Mouse (Mus musculus) left cerebral cortex, postnatal 4 days (tissue): ENCODE measurements around the gene Prss43. TPM values are rescaled to one million over a fixed set of nuclear protein-coding genes. Genes with fewer than 3 reads are reported as not detected.
"Not testable (repeated sequence)": the region's sequence is repeated elsewhere in the genome, so short reads cannot be mapped to it uniquely, and the experiment has no call there.

ENCODE experiments used
- DNase-seq: peaks from one replicate; pipeline ENCODE4 v3.0.0-alpha.2; 2022
- intact Hi-C: fragments of 180-260 bp; cut with DNase I; formaldehyde crosslinking; loops from one replicate; pipeline ENCODE4 v1.15.1; 2025
- total RNA-seq, 2 experiments: library from RNA; stranded (reverse); gene quantifications; 2 replicates each; pipeline ENCODE4 v1.2.3; 2021

Prss43 gene
- not detected for total RNA-seq

DNA sequence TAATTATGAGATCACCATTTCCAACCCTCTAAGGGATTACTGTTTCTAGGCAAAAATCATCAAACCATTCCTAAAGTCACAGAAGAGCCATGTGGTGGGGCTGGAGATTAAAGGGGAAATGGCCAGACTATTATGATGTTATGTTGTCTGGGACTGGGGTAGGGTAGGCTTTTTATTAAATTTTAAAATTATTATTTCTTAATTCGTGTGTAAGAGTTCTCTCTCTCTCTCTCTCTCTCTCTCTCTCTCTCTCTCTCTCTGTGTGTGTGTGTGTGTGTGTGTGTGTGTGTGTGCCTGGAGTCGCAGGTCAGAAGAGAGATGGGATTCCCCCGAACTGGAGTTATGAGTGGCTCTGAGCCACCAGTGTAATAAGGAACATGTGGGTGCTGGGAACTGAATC, at the start of gene Prss43:
TSS of gene Prss43 (plus strand) at position 301 of the 400 bp plus-strand sequence.
- intact Hi-C loops, result no loop called here

DNA sequence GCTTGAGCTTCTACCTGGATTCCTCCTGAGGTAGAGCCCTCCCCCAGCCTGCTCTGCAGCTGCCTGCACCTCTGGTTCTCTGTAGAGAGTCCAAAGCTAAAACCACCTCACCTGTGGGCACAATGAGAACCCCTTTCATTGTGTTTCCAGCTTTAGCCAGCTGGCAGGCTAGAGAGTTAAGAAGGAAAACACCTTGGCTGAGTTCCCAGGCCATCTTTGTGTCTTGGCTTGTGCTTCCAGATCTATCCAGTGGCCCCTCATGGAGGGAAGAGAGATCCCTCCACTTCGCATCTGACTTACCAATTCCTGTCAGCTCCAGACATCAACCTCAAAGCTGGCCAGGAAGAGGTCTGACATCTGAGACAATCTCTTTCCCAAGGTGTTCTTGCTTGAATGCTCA, 48.4 kb upstream of the Prss43 start:
- intact Hi-C loops, result no loop called here
- DNase-seq, result peak; percentile 35

More for the DNA sequence above, at the start of gene Prss43:
- no peak for DNase-seq

DNA sequence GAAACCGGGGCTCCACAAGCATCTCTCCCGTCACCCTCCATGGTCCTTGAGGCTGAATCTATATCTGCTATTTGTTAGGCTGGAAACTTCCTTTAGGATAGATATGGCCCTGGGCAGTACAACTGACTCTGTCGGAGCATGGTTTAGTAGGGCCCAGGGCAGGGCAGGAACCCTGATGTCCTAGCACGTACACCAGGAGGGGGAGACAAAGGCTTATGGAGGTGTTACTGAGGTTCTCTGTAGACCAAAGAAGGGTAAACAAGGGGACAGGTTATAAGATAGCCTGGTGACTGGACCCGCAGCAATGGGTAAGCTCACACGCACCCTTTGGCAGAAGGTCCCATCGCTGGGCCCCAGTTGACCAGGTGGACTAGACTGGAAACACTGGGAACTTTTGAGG, 47.9 kb upstream of the Prss43 start:
- intact Hi-C loops, result no loop called here

DNA sequence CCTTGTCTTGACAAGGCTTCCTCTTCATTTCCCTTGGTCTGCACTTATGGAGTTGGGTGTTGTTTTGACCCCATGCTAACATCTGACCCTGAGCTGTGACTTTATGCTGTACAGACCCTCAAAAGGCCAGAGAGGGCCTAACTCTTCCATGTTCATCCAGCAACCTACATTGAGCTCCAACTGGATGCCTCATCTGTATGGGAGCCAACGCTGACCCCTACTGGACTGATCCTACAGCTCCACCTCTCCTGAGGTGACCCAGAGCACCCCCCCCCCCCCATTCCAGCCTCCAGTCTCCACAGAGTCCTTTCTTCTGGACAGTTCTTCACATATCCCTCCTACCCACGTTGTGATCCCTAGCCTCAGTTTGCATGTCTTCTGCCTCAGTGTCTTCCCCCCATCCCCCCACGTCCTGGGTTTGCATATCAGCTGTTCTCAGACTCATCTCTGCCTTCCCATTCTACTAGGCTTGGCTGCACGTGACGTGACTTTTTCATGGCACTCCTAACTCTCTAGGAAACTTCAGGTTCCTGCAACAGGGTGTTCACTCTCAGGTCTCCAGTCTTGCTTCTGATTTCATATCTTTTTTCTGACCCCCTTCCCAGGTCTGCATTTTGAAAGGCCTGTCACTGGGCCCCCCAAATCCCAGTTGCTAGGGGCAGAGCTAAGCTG, 47.1 kb upstream of the Prss43 start:
- DNase-seq, result peak; percentile 44
- intact Hi-C loops, result no loop called here

More for the DNA sequence above, 47.9 kb upstream of the Prss43 start:
- DNase-seq, result no peak

DNA sequence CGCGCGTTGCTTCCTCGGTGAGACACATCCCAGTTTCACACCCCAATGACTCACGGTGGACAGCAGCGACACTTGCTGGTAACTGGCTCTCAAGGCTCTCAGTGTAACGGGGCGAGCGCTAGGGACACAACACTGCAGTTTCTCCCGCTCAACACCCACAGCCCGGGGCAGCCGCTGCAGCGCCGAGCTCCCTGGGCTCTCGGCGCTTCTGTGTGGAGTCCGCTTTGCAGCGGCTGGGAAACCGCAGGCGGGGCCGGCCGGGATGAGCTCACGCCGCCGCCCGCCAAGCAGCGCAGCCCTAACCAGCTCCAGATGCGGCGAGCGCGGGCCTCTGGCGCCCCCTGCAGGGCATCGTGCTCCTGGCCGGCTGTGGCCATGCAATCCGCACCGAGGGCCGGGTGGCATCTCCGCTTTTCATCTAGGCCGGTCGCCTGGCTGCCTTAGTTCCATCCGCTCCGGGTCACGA, 45.2 kb upstream of the Prss43 start:
- intact Hi-C loops, result loop anchor here (2.0 kb wide), 2 partner anchors 38 to 64 kb away; no protein-coding TSS in a partner anchor
- DNase-seq, result peak; percentile 96

DNA sequence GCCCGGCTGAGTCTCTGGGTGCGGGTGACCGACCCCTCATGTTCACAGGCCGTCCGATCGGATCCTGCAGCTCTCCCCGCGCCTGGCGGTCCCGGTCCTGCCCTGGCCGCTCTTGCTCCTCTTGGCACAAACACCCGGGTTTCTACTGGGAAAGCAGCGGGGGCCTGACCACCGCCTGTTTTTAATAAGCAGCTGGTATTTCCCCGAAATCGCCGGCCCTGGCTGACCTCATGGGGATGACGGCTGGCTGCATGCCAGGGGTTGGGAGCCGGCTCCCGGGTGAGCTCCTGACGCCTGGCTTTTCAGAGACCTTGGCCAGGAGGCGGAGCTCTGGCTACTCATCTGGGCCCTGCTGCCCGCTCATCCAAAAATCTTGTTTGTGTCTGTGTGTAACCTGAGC, 44.8 kb upstream of the Prss43 start:
- intact Hi-C loops, result loop anchor here (2.0 kb wide), 2 partner anchors 37 to 65 kb away; no protein-coding TSS in a partner anchor
- peak; percentile 97 for DNase-seq

DNA sequence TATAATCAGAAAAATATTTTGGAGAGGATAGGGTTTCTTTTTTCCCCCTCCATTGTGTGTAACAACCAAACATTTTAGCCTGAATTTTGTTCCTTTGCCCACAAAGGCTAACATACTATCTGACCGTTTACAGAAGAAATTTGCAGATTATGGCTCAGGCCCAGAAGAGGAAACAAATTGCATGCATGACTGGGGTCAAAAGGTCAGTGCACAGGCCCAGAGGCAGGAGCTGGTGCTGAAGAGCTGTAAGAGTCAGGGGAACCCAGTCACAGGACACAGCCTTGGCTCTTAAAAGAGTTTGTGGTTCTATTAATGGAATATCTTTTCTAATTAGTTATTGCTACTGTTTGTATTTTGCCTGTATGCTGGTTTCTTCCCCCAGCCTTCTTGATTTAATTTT, 42.9 kb upstream of the Prss43 start:
- no peak for DNase-seq
- intact Hi-C loops, result no loop called here

DNA sequence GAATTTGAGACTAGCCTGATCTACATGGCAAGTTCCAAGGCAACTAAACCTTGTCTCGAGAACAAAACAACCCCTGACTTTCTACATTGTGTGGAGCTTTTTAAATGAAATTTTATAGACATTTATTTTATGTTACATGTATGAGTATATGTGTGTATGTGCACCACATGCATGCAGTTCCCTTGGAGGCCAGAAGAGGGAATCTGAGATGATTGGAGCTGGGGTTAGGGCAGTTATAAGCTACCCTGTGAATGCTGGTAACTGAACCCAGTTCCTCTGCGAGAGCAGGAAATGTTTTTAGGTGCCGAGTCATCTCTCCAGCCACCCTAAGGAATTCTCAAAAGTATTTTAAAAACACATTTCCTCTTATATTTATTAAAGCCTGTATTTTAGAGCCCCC, 38.3 kb upstream of the Prss43 start:
- DNase-seq, result no peak
- intact Hi-C loops, result no loop called here

DNA sequence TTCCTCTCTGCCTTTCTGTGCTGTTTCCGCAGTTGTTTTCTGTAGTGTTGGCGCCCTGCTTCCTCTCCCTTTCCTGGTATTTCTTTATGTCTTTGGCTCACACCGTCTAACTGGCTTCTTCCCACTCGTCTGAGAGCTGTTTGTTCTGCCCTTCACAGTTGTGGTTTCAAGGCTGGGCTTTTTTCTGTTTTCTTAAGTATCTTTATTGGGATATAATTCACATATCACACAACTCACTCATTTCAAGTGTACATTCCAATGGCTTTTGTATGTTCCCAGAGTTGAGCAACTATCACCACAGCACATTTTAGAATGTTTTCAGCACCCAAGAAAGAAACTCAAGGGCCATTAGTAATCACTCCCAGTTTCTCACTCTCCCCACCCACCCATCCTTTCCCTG, 36.0 kb upstream of the Prss43 start:
- no peak for DNase-seq
- intact Hi-C loops, result no loop called here

DNA sequence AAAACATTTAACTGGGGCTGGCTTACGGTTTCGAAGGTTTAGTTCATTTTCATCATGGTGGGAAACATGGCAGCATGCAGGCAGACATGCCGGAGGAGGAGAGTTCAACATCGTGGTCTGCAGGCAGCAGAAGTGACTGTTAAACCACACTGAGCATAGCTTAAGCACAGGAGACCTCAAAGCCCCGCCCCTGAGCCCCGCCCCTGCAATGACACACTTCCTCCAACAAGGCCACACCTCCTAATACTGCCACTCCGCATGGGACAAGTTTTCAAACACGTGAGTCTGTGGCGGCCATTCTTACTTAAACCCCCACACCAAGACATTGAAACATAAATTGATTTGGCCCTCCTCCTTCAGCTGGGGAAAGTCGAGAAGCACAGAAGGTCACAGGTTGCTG, 29.5 kb upstream of the Prss43 start:
- DNase-seq, result no peak
- intact Hi-C loops, result no loop called here

DNA sequence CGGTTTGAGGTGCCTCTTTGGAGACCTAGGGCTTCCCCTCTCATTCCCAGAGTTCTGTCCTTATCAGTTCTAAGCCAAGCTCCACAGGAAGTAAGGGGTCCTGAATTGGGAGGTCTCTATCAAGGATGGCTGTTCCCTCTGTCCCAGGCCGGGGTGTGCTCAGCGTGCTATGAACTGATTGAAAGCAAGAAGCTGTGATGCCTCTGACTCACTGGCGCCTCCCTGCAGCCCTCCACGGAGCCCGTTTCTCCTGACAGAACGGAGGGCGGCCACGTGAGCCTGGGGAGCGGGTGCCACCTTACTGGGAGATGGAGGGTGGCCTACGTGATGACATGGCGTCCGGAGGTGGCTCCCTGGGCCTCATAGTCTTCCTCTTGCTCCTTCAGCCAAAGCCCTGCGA, 28.6 kb upstream of the Prss43 start, which contains the start of gene Prss42:
TSS of gene Prss42 (plus strand) at position 301 of the 400 bp plus-strand sequence.
- intact Hi-C loops, result no loop called here

DNA sequence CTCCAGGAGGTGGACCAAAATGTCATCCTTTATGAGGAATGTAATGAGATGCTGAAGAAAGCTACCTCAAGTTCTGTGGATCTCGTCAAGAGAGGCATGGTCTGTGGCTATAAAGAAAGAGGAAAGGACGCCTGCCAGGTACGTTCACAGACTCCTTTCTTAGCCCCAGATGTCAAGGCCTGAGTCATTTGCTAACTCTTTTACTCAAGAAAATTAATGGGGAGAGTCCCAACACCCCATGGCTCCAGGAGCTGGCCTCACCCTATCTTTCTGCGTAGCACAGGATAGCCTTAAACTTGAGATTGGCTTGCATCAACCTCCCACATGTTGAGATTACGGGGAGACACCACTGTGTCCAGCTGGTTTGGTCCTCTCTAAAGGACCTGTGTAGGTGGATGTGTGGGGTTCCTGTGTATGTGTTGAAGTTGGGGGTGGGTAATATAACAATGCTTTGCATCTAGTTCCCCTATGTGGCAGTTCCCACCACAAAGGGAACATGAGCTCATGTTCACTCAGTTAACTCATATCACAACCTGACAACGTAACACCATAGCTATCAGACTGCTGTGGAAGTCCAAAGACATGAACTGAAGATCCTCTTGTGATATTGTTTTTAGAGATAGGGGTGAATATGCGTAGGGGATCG, 25.5 kb upstream of the Prss43 start:
- no peak for DNase-seq
- intact Hi-C loops, result no loop called here

More for the DNA sequence above, 28.6 kb upstream of the Prss43 start, which contains the start of gene Prss42:
- no peak for DNase-seq

DNA sequence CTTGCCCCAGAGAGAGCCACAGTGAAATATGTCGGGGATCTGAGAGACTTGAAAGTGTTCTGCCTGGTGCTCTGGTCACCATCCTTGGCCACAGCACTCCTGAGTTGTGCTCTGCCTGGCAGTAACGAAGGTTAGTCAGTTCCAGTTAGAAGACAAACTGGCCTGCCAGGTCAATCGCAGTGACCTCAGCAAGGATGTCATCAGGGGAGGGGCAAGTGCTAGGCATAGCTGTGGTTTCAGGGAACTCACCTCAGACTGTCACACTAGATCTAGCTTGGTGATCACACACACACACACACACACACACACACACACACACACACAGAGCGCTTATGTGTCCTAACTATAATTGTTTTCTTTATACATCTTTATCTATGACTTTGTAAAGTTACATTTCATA, 23.2 kb upstream of the Prss43 start:
- intact Hi-C loops, result no loop called here
- DNase-seq, result no peak

DNA sequence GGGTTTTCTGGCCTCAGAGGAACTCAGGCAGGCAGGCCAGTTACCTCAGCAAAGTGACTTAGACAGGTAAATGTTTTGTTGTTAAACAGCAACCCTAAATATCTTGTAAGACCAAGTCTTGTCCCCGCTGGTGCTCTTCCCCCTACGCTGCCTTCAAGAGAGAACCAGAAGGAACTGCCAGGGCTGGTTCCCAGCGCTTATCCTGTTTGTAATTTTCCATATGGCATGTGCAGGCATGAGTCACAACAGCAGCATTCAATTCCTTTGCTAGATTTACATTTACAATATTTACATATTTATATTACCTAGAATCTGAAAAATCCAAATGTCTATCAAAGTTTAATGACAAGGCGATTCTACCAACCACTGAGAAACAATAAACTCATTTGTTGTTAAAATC, 16.4 kb upstream of the Prss43 start:
- no peak for DNase-seq
- intact Hi-C loops, result no loop called here

DNA sequence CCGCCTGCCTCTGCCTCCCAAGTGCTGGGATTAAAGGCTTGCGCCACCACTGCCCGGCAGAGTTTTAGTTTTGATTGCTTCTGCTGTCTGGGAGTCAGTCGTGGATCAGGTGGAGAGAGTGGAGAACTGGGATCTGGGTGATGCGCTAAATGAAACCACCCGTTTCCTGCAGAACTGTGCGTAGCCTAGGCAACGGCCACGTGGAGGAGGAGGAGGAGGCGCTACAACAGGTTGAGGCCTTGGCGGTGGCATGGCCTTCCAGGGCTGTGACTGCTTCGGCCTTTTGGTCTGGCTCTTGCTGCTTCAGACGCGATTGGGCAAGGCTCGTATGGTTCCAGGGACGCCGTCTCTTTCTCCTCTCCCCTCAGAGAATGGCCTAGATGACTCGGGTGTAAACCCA, 12.7 kb upstream of the Prss43 start, which contains the start of gene Prss44:
TSS of gene Prss44 (plus strand) at position 206 of the 400 bp plus-strand sequence.
- intact Hi-C loops, result no loop called here
- no peak for DNase-seq

DNA sequence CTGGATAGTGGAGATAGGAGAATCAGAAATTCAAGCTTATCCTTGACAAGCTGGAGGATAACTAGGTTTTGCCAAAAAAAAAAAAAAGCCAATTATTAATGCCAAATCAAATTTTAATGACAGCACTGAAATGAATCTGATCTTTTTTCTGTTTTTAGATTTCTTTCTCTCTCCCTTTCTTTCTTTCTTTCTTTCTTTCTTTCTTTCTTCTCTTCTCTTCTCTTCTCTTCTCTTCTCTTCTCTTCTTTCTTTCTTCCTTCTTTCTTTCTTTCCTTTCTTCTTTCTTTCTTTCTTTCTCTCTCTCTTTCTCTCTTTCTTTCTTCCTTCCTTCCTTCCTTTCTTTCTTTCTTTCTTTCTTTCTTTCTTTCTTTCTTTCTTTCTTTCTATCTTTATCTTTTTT, 5.9 kb upstream of the Prss43 start:
- intact Hi-C loops, DNase-seq: not testable (repeated sequence)

DNA sequence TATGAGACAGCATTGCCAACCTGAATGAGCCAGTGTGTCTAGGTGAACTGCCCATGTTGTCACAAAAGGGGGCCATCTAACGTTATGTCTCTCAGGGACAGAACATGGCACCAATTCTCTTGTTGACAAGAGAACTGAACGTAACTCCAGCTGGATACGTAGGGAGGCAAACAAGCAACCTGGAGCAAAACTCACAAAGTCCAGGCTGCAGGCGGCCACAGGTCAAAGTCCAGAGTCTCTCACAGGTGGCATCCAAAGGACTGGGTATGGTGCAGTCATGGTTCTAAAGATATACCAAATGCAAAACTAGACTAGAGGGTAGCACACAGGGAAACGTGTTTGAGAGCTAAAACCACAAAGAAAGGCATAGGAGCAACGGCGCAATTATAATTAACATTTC, 5.1 kb upstream of the Prss43 start:
- intact Hi-C loops, result no loop called here
- DNase-seq, result no peak

DNA sequence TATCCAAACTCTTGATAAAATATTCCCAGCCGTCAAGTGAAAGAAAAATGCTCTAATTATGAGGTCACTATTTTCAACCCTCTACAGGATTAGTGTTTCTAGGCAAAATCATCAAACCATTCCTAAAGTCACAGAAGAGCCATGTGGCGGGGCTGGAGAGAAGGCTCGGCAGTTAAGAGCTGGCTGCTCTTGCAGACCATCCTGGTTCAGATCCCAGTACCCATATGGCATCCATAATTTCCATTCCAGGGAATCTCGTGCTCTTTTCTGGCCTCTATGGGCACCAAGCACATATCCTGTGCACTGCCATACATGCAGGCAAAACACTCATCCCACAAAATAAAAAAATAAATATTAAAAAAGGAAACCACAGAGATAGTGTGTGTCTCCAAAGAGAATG, 1.1 kb upstream of the Prss43 start:
- DNase-seq, result peak; percentile 21
- intact Hi-C loops, result no loop called here

DNA sequence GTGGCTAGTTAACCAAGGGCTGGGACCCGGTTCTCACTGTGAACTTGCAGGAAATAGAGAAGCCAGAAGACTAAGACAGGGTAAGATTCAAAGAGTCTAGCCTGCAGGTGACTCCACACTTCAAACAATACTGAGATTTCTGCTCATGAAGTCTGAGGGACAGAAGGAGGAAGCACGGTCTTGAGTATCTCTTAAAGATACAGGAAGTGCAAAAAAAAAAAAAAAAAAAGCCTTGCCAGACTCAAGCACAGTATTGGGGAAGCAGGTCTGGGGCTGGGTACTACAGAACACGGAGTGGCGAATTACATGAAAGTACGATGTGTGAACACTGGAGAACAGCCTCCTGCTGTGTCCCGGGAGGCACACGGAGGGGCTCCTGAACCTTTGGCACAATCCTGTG, 658 bp upstream of the Prss43 start:
- intact Hi-C loops, result no loop called here
- no peak for DNase-seq

DNA sequence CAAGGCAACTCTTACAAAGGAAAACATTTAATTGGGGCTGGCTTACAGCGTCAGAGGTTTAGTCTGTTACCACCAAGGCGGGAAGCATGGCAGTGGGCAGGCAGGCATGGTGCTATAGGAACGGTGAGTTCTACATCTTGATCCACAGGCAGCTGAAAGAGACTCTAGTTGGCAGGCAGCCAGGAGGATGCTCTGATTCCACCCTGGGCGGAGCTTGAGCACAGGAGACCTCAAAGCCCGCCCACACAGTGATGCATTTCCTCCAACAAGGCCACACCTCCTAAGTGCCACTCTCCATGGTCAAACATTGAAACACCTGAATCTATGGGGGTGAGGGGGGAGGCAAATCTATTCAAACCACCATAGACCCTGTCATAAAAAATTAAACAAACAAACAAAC, 6.5 kb downstream of the Prss43 start:
- intact Hi-C loops, result no loop called here
- DNase-seq, result no peak

DNA sequence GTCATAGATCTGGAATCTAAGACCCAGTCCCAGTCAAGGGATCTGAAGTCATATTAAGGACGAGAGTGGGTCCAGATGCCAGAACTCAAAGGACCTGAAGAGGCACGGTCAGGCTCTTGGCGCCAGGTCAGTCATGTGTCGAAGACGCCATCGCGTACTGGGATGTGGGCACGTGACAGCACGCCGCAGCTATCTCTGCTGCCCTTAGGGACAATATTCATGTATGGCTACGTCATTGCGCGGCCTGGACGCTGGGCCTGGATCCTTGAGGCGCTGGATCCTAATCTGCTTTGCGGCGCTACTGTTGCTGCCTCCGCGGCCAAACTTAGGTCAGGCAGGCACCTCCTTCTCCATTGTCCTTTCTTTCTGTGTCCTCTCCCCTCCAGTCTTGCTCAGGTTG, 7.9 kb downstream of the Prss43 start, which contains the start of gene Prss45:
TSS of gene Prss45 (plus strand) at position 178 of the 400 bp plus-strand sequence.
- no peak for DNase-seq
- intact Hi-C loops, result no loop called here

DNA sequence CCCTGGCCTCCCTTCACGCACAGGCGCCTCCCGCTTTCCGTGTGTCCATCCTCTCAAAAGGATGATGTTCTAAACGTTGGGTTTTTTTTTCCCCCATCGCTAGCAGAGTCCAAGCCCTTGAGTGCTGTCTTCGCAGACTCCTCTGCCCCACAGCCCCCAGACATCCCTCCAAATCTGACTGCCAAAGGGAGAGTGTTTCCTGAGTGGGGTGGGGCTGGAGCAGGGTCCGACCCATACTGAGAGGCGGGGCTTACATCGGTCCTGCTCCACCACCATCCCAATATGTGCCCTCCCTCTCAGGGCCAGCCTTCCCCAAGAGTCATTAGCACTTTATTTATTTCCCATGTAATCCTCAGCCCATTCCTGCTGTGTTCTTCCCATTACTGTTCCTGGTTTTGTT, 8.5 kb downstream of the Prss43 start:
- no peak for DNase-seq
- intact Hi-C loops, result no loop called here
